Mouse (Mus musculus) limb, embryonic 14.5 days (tissue): ENCODE measurements around the gene Ndufa4l2. TPM values are rescaled to one million over a fixed set of nuclear protein-coding genes. Genes with fewer than 3 reads are reported as not detected.

ENCODE experiments used
- ATAC-seq: fragments of 200-750 bp; cut with Nextera tagmentation; 2 replicates; pipeline ENCODE4 v1.8.0; 2017; ENCODE audit warnings: low read depth, moderate number of reproducible peaks, moderate TSS enrichment; ENCODE audit not compliant: low FRiP score
- DNase-seq: peaks from one replicate; pipeline ENCODE4 v3.0.0-alpha.2; 2015; ENCODE audit warnings: low spot score
- H3K27ac ChIP-seq: fragments of 300-500 bp; sonication (generic); replicated peaks from 2 replicates; pipeline ENCODE4 v1.5.1; 2014; ENCODE audit warnings: low read depth, mild to moderate bottlenecking, low read length, moderate library complexity, mixed read lengths
- H3K27me3 ChIP-seq: fragments of 300-500 bp; sonication (generic); 2 replicates; pipeline ENCODE4 v1.6.1; 2014; ENCODE audit warnings: low read length, mixed read lengths; ENCODE audit not compliant: control insufficient read depth, insufficient read depth
- H3K36me3 ChIP-seq: fragments of 300-500 bp; sonication (generic); 2 replicates; pipeline ENCODE4 v1.6.1; 2014; ENCODE audit warnings: mild to moderate bottlenecking, low read length, moderate library complexity, mixed read lengths; ENCODE audit not compliant: control insufficient read depth, insufficient read depth
- H3K4me1 ChIP-seq: fragments of 300-500 bp; sonication (generic); 2 replicates; pipeline ENCODE4 v1.6.1; 2014; ENCODE audit warnings: antibody characterized with exemption, low read length, mixed read lengths; ENCODE audit not compliant: control insufficient read depth, insufficient read depth
- H3K4me2 ChIP-seq: fragments of 300-500 bp; sonication (generic); replicated peaks from 2 replicates; pipeline ENCODE4 v1.6.1; 2014; ENCODE audit warnings: low read depth, mild to moderate bottlenecking, low read length, moderate library complexity; ENCODE audit not compliant: severe bottlenecking
- H3K4me3 ChIP-seq: fragments of 300-500 bp; sonication (generic); replicated peaks from 2 replicates; pipeline ENCODE4 v1.5.1; 2014; ENCODE audit warnings: low read length
- H3K9ac ChIP-seq: fragments of 300-500 bp; sonication (generic); 2 replicates; pipeline ENCODE4 v1.6.1; 2014; ENCODE audit warnings: mild to moderate bottlenecking, low read depth, low read length, moderate library complexity; ENCODE audit not compliant: severe bottlenecking
- H3K9me3 ChIP-seq: fragments of 300-500 bp; sonication (generic); 2 replicates; pipeline ENCODE4 v1.6.1; 2016; ENCODE audit warnings: low read length; ENCODE audit not compliant: control insufficient read depth
- POLR2A ChIP-seq: fragments of 200-500 bp; IDR thresholded peaks from 2 replicates; pipeline ENCODE4 v1.8.0; 2012; ENCODE audit warnings: inconsistent platforms, mild to moderate bottlenecking, moderate library complexity, borderline replicate concordance; ENCODE audit not compliant: insufficient read depth, insufficient read length; ENCODE audit errors: extremely low read depth
- WGBS: fragments of 180-500 bp; shearing (Covaris S2); extraction: QIAGEN DNeasy Blood & Tissue Kit; methylation state at CpG from one replicate; pipeline ENCODE4 v1.1.7; 2014; 5-methylcytosine and 5-hydroxymethylcytosine counted together
- polyA plus RNA-seq, 2 experiments: library from polyadenylated mRNA; depleted of rRNA in 1 of 2; stranded (reverse) in 1 of 2; unstranded in 1 of 2; fragments of >200 nt; fragmentation: Nextera tagmentation in 1 of 2; extraction: Ambion mirVana in 1 of 2; gene quantifications; 2 replicates each; pipeline versions ENCODE4 v1.2.1 to v1.2.3; 2012 to 2014

The Ndufa4l2 gene
- 31.7 and 36.9 TPM in 2 replicates for polyA plus RNA-seq (2012; rRNA removed)
- 44.5 and 62.9 TPM in 2 replicates for polyA plus RNA-seq (2014; fragmentation: Nextera tagmentation; extraction: Ambion mirVana)

DNA sequence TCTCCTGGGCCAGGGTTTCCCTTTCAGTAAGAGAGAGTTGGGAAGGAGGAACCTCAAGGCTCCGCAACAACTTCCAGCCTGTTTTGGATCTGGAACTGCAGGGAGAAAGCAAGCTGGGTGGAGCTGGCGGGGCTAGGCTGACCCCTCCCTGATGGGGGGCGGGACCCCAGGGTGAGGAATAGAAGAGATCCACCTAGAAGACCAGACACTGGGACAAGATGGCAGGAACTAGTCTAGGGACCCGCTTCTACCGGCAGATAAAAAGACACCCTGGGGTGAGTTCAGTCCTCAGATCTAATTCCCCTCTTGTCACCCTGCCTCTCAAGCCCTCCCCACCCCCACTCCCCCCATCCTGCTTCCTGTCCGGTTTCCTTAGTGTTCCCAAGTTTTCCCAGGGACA, at the start of gene Ndufa4l2:
Gene Ndufa4l2 (plus strand): TSS at position 204 of the 400 bp plus-strand sequence.
- H3K27ac ChIP-seq = no peak within 1 kb of the TSS
- peak within 1 kb of the TSS; percentile 31; the same call in 1 of the 2 replicates for H3K9ac ChIP-seq
- no peaks in the 10 kb centered on the region for H3K9me3 ChIP-seq
- H3K4me1 ChIP-seq = peaks cover 41% of the 10 kb centered on the region
- peak within 1 kb of the TSS; percentile 46 for H3K4me3 ChIP-seq
- peaks cover 59% of the 10 kb centered on the region for H3K27me3 ChIP-seq
- ATAC-seq (no peak), DNase-seq (no peak)
- peak within 1 kb of the TSS; percentile 94; the same call in 1 of the 2 replicates for H3K4me2 ChIP-seq
- peaks cover 21% of the 10 kb centered on the region for H3K36me3 ChIP-seq
- 5% methylated on average over 6 of the region's 6 CpGs for WGBS
- no peak for TF ChIP-seq POLR2A

DNA sequence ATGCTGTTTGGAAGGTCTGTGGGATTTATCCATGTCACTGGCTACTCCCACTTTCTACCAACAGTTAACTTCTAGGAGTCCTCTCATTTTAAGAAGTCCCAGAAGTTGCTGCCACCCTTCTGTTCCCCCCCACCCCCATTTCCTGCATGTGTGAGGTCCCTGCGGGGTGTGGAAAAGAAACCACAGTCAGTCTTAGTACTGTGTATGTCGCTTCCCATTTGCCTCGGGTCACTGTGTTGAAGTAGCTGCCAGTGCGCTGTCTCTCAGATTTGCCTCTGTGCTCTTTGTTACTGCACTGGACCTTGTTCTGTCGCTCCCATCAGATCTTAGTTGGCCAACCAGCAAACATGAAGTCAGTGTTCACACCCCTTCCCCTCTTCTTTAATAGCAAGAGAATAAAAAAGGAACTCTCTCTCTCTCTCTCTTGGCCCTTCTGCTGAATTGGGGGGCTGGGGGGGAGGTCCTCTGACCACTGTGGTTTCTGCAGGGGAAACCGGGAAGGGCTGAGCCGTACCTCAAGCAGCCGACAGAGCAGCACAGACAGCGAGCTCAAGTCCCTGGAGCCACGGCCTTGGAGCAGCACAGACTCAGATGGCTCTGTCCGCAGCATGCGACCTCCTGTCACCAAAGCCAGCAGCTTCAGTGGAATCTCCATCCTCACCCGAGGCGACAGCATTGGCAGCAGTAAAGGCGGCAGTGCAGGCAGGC, 43.3 kb upstream of the Ndufa4l2 start:
- TF ChIP-seq POLR2A = no peak

DNA sequence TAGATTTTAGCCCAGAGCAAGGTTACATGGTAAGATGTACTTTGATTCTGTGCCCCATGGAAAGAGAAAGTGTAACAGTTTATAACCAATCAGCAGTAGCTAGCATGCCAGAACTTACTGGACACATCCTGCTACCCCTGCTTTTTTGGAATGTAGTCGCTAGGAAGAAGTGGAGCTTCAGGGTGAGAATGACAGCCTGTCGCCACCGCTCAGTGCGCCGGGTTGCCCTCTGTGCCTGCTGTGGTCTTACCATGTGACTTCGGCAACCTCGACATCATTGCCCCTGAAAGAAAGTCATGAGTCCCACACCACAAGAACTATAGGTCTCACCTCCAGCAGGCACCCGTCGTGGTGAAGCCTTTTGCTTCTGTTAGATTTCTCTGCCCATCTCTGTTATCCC, 42.0 kb upstream of the Ndufa4l2 start:
- Histone ChIP-seq H3K27me3 (no peaks in the 10 kb centered on the region), H3K4me1 (0 out of 2 replicates have a peak, but pooled peaks cover 3% of the 10 kb centered on the region), H3K9me3 (no peaks in the 10 kb centered on the region), H3K4me2 (no peak overlapping the region), H3K27ac (no peak overlapping the region), H3K36me3 (peaks cover 81% of the 10 kb centered on the region), H3K4me3 (no peak overlapping the region), H3K9ac (no peak overlapping the region)
- ATAC-seq (no peak), DNase-seq (no peak)
- WGBS = 79% methylated on average over 9 of the region's 9 CpGs
- TF ChIP-seq POLR2A = no peak

More for the DNA sequence above, 43.3 kb upstream of the Ndufa4l2 start:
- no peak for DNase-seq
- H3K9ac ChIP-seq = no peak overlapping the region
- no peaks in the 10 kb centered on the region for H3K9me3 ChIP-seq
- no peak overlapping the region for H3K4me2 ChIP-seq
- WGBS = 55% methylated on average over 15 of the region's 15 CpGs
- H3K27ac ChIP-seq = 0 out of 2 replicates have a peak overlapping the region, but pooled peaks have one; percentile 19
- H3K27me3 ChIP-seq = no peaks in the 10 kb centered on the region
- 0 out of 2 replicates have a peak, but pooled peaks cover 3% of the 10 kb centered on the region for H3K4me1 ChIP-seq
- ATAC-seq = no peak
- H3K4me3 ChIP-seq = no peak overlapping the region
- peaks cover 74% of the 10 kb centered on the region for H3K36me3 ChIP-seq

DNA sequence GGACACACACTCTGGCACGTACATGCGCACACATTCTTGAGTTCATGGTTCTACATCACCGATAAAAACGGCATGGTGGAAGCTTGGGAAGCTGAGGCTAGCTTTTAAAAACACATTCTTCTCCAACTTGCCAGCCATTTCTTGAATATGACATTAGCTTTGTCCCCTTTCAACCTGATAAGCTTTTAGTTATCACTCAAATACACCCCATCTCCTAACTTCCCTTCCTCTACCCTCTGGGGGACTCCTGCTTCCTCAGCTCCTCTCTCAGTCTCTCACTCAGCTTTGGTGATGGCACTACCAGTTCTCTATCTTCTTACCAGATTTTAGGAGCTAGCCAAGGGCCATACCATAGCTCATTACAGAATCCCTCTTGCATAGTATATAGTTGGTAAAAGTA, 39.6 kb upstream of the Ndufa4l2 start:
- no peak for DNase-seq
- Histone ChIP-seq H3K4me2 (no peak overlapping the region), H3K9ac (no peak overlapping the region), H3K36me3 (peaks cover 74% of the 10 kb centered on the region), H3K4me1 (0 out of 2 replicates have a peak, but pooled peaks cover 3% of the 10 kb centered on the region), H3K9me3 (no peaks in the 10 kb centered on the region), H3K27ac (no peak overlapping the region), H3K27me3 (no peaks in the 10 kb centered on the region), H3K4me3 (no peak overlapping the region)
- WGBS = 98% methylated on average over 4 of the region's 4 CpGs
- TF ChIP-seq POLR2A = no peak
- ATAC-seq = no peak

DNA sequence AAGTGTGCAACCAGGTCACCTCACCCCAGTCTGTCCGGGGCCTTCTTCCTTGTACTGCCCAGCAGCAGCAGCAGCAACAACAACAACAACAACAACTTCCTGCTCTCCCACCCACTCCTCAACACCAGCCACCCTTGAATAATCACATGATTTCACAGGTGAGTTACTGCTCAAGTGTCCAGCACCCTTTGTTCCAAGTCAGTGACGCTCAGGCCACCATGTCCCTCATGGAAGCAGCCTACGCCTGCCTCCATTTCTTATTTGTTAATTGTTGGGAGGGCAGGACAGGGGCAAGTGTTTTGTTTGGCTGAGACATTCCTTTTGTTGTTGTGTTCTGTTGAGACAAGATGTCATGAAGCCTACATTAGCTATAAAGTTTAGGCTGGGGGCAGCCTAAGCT, 38.2 kb upstream of the Ndufa4l2 start:
- H3K27ac ChIP-seq = no peak overlapping the region
- no peak overlapping the region for H3K9ac ChIP-seq
- no peaks in the 10 kb centered on the region for H3K9me3 ChIP-seq
- H3K4me1 ChIP-seq = no peaks in the 10 kb centered on the region
- ATAC-seq = no peak
- no peaks in the 10 kb centered on the region for H3K27me3 ChIP-seq
- no peak overlapping the region for H3K4me2 ChIP-seq
- no peak for DNase-seq
- H3K36me3 ChIP-seq = peaks cover 76% of the 10 kb centered on the region
- no peak for TF ChIP-seq POLR2A
- WGBS = 82% methylated on average over 3 of the region's 3 CpGs
- no peak overlapping the region for H3K4me3 ChIP-seq
